Mouse (Mus musculus) layer of hippocampus, adult 8-10 months (tissue): Measurements from ENCODE around the gene Gatd1. TPM values are rescaled to one million over a fixed set of nuclear protein-coding genes. Genes with fewer than 3 reads are reported as not detected.

Source experiments
- DNase-seq, 2 experiments: peaks; one replicate each; pipeline ENCODE4 v3.0.0; 2022; ENCODE audit warnings: low spot score in 2 of 2
- total RNA-seq, 4 experiments: library from RNA; stranded (reverse); gene quantifications; 2 replicates each; pipeline ENCODE4 v1.2.4; 2022

Gene Gatd1
- total RNA-seq, 4 experiments from 2014 or later = 36.8 to 41.3 (median 38.6) TPM

DNA sequence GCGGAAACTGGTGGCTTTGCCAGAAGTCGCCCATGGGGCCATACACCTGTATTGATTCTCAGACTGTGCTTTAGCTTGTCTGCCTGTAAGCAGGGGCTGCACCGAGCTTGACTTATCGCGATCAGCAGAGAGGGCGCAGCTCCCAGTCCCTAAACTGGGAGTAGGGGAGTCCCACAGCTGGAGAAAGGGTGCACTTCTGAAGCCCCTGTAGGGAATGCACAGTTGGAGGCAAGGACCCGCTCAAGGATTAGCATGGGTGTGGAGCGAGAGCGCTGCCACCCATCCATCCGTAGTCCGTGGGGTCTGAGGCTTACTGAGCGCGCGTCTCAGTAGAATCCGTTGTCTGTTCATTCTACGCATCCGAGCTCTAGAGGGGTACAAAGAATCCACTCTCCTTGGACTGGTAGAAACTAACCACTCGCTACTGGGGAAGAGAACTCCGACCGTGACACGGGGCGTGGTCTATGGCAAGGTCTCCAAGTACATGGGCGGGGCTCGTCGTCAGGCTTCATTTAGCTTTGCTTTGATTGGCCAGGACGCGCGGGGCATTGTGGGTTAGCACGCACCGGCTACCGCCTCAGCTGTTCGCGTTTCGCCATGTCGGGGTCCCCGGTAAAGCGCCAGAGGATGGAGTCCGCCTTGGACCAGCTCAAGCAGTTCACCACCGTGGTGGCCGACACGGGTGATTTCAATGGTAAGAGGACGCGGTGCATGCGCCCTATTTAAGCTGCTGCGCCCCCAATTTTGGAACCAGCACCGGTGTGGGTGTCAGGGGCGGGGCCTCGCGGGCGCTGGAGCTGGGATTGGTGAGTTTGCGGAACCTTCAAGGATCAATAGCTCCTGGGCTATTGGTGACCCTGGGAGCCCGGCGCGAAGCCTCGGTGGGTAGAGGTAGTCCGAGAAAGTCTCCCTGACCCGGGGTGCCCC lies 22.0 kb downstream of the Gatd1 start, which contains the start of gene Taldo1:
Gene Taldo1, plus strand, starts transcription at position 575 of the 927 bp plus-strand sequence.
- DNase-seq = peak; percentile 93 to 95

DNA sequence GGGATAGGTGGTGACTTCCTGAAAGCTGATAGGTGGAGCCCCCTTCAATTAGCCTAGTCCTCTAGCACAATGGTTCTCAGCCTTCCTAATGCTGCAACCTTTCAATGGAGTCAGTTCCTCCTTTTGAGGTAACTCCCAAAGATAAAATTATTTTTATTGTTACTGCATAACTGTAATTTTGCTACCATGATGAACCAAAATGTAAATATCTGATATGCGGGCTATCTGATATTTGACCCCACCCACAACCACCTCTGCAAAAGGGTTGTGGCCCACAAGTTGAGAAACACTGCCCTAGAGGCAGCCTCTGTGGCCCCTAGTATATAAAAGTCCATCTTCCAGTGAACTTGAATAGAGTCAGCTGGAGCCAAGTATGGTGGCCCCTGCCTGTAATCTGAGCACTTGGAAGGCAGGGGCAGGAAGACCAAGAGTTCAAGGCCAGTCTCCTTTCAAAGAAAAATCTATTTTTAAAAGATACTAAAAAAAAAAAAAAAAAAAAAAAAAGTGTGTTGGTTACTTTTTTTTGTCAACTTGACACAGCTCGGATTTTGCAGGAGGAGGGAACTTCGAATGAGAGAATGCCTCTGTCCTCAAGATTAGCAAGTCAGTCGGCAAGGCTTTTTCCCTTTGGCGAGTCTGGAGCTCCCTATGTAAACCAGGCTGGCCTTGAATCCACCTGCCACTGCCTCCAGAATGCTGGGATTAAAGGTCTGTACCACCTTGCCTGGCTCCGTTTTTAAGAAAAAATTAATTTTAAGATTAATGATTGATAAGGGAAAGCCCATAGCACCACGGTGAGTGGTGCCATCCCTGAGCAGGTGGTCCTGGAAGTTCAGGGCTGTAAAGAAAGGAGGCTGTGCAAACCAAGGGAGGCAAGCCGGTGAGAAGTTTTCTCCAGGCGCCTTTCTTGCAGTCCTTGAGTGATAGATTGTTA lies 23.3 kb downstream of the Gatd1 start:
- no peak for DNase-seq

DNA sequence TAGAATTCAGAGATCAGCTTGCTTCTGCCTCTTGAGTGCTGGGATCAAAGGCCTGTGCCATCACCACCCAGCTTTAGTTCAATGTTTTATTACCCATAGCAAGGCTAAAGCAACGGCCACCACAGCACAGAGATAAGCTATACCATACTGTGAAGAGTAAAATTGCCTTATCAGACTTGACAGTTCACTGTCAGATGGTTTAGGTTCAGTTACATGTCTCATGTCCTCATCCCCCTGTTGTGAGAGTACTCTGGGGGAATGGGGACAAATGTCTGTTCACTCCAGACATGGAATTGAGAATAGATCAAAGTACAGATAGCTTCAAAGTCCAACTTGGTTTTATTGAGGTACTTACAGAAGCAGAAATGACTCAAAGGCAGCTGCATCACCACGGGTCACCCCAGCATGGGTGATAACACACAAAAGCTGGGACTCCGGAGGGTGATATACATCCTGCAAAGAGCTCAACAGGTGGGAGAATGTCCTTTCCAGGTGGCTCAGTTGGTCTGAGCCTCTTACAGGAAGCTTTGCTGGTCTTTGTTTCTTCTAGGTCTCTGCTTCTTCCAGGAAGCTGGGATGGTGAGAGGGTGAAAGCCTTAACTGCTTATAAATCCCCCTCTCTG lies 25.3 kb downstream of the Gatd1 start:
- no peak for DNase-seq

DNA sequence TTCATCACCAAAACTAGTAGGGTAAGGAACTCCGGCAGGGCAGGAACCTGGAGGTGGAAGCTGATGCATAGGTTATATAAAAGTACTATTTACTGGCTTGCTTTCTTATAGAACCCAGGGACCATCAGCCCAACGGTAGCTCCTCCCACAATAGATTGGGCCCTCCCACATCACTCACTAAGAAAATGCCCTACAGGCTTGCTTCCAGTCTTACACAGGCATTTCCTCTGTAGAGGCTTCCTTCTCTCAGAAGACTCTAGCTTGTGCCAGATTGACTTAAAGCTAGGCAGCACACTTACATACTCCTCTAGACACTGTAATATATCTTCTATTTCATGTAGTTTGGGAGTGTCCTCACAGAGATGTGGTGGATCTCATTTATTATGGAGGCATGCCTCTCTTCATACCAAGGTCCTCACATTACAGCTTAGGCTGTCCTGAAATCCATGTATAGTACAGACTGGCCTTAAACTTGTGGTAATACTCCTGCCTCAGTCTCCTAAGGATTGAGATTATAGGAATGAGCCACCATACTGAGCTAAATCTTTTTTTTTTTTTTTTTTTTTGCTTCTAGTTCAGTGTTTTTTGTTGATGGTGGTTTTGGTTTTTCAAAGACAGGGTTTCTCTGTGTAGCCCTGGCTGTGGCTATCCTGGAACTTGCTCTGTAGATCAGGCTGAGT lies 26.0 kb downstream of the Gatd1 start:
- DNase-seq = no peak

DNA sequence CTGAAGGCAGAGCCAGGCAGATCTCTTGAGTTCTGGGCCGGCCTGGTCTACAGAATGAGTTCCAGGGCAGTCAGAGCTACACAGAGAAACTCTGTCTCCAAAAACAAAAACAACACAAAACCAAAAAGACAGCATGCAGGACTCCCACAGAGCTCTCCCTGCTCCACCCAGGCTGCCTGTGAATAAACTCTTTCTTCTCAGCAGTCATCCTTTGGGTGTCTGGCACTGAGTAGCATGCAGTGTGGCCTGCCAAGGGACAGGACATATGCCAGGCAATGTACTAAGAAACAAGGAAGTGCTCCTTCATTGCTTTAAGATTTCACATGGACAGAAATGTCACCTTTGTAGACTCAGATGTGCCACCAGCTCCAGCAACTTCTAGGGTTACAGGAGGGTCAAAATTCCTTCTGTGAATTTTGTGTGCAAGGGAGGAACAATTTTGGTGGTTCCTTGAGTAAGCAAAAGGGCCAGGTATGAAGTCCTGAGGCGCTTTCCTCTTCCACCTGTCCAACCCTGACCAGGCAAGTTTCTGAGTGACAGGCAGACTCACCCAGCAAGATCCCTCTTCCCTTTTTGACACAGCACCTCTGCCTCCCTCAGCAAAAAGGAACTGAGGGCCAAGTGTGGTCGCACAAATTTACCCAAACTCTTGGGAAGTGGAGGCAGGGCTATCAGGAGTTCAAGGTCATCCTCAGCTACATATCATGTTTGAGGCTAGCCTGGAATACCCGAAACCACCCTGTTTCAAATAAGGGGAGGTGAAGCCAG lies 32.7 kb downstream of the Gatd1 start:
- peak in 1 of 2 experiments; percentile 42 for DNase-seq

DNA sequence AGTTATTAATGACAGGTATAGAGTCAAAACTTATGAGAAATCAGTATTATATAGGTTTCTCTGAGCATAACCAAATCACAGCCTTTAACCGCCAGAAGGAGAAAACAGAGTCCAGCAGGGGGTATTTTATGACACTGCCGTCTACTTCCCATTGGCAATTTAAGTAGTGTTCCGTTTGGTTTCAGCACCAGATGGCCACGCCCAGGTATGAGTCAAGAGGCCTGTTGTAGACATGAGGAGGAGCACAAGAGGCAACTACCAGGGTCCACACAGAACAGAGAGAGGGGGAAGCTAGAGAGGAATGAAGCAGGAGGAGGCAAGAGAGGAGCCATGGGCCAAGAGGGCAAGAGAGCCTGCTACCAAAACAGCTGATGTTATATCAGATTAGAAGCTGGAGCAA lies 34.4 kb downstream of the Gatd1 start:
- DNase-seq = no peak

DNA sequence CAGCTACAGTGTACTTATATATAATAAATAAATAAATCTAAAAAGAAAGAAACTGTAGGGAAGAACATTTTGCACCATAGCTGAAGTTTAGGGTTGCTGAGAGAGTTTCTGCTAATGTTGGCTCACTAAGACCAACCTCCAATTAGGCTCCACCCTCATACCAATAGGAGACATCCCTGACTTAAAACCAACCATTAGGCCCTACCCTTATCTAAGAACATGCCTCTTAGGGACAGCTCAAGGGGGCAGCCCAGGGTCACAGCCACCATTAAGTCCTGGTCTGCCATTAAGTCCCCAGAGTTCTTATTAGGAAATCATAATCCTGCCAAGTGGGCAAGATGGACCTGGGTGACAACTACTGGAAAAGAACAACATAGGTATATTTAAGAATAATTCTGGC lies 39.5 kb downstream of the Gatd1 start:
- no peak for DNase-seq

DNA sequence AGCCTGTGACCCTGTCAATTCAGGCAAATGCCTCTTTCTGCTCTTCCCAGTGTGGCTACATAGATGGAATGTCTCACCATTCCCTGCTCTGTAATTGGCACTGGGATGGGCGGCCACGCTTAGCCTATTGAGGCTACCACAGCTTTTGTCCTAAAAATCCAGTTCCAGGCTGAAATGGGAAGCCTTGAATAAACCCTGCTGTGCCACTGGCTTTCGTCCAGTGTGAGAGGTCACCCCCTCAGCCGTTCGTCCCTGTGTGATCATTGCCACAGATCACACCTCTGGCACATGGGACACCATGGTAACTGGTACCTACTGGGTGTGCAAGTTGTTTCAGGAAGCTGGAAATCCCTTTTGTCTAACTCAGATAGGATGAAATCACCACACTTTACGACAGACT lies 40.3 kb downstream of the Gatd1 start:
- no peak for DNase-seq

DNA sequence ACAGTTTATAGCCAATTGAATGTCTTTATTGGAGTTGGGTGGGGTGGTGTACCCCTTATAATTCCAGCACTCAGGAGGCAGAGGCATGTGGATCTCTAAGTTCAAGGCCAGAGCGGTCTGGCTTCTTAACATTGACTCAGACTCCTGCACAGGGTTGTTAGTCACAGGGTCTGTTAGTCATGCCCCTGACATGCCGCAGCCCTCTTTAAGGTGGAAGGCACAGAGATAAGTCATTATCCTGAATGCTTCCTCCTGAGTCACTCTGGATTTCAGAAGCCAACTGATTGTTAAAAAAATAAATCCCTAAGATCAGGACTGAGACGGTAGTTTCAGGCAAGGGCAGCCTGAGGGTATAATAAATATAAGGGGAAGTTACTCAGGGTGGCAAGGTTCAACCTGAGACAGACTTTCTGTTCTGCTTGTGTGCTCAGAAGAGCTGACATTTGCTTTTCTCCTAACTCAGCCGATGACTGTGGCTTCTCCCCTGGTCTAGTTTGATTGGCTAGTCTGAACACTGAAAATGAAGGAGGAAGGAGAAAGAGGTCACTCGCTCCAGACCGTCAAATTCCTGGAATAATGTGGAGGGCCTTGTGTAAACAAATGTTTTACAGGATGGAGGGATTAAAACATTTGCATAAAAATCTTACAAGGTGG lies 41.9 kb downstream of the Gatd1 start:
- DNase-seq = no peak

DNA sequence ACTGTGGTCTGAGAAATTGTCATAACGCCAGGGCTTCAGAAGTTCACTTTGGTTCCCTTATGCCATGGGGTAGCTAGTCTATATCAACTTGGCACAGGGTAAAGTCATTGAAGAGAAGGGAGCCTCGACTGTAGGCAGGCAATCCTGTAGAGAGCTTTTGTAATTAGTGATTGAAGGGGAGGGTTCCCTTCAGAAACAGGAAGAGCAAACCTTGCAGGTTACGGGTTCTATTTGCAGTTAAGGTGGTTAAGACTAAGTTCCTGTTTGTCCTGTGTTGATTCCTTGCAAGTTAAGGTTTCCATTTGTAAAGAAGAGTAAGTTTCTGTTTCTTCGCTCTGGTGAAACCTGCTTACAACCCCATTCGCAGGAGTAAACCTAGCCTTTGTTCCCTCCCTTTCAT lies 44.0 kb downstream of the Gatd1 start:
- DNase-seq = no peak

DNA sequence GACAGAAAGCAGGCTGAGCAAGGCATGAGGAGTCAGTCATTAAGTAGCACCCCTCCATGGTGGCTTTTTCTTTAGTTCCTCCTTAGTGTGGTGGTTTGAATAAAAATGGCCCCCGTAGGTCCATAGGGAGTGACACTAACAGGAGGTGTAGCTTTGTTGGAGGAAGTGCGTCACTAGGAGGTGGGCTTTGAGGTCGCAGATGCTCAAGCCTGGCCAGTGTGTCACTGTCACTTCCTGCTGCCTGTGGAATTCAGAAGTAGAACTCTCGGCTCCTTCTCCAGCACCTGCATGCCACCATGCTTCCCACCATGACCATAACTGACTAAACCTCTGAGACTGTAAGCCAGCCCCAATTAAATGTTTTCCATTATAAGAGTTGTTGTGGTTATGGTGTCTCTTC lies 46.6 kb downstream of the Gatd1 start:
- no peak for DNase-seq

DNA sequence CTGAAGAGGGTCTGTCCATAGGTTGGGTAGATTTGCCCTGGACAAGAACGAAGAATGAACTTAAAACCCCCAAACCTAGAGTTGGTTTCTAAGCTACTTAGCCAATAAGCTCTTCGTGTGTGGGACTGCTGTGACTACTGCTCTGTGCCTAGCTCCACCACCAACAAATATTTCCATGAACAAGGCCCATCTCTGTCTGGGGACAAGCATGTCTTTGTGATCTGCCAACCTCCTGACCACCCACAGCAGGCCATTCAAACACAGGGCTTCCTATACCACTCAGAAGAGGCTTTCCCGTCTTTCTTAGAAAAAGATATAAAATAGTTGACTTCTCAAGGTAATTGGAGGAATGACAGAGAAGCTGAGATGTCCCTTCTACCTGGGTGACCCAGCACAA lies 48.9 kb downstream of the Gatd1 start:
- DNase-seq = peak; percentile 29 to 51

DNA sequence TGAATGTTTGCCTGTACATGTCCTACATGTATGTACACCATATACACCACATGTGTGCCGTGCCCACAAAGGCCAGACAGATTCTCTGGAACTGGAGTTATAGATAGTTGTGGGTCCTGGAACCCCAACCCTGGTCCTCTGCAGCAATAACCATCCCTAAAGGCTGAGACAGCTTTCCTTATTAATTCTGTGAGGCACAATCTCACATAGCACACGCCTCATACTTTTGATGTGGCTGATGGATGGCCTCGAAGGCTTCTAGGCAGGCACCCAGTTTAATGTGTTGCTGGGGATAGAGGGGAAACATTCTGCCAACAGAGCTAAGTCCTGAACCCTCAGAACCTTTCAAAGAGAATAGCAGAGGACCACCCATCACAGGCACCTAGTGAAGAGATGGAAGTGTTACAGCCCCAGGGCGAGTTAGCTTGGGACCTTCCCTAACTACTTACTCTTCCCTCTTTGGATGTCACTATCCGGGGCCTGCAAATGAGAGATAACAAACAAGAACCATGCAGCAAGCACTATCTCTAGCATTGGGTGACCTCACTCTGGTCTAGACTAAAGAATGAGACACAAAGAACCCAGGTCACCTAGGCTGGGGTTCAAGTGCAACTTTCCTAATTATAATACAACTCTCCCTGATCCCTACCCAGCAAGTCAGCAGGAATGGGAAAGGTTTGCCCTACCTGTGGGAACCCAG lies 49.4 kb downstream of the Gatd1 start:
- DNase-seq = no peak

DNA sequence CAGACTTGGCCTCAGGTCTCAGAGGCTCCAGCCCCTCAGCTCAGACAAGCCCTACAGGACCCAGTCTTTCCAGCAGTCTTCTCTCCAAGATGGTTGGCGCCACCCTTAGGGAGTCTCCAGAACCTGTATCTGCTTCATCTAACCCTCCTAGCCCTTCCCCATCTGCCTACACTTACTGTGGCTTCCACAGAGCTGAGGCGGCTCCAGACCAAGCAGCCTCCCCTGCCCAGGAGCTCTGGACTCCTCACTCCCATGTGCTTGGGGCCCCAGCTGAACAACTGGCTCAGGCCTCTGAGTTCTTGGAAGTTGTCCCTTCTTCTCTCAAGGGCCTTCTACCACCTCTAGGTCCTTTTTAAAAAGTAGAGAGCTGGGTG lies 50.2 kb downstream of the Gatd1 start:
- no peak for DNase-seq

DNA sequence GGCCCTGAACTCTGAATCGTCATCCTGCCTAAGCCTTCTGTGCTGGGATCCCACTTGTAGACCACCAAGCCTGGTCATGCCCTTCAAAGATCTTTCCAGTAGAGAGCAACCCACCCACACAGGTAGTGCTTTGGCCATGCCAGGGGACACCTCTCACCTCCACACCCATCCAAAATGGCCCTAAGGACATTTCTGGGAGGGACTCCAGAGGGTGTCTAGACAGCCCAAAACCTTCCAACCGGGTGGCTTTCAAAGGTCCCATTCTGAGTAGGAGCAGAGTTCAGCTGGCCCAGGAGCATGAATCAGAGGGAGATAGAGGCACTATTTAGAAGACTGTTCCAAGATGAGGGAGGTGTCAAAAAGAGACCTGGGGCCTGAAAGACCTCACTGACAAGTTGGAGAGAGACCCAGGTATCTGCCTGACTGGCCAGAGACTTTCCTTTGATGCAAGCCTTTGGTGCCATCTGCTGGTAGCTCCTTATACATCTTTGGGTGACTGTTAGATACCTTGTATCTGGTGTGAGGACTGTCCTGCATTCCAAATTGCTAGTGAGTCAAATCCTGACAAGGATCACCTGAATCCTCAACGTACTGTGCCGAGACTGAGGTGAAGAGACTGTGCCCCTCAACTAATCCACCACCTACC lies 50.7 kb downstream of the Gatd1 start:
- DNase-seq = peak; percentile 66 to 84

DNA sequence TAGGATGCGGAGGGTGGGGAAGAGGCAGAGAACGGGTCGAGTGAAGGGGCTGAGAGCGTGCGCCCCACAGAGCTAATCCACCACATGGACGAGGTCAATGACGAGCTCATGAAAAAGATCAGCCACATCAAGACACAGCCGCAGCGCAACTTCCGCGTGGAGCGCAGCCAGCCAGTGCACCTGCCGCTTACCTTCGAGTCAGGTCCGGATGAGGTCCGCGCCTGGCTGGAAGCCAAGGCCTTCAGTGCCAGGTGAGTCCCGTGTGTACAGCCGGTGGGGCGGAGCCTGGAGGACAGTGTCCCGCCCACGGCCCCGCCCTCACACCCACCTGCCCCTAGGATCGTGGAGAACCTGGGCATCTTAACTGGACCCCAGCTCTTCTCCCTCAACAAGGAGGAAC lies 52.4 kb downstream of the Gatd1 start:
- no peak for DNase-seq
